Comparison of ENCODE assay signal across 8 mouse cellular contexts in genomic region chr2:170184175-170184983, GRCm38 (mm10). TPM values are rescaled to one million over a fixed set of nuclear protein-coding genes. Genes with fewer than 3 reads are reported as not detected.
A peak's percentile ranks its signal among the peaks of the same experiment; 100 is the strongest.
DNase-seq lines count a peak whose midpoint lies in the region; ATAC-seq and TF ChIP-seq lines count a peak whose summit lies in the region.

No protein-coding gene starts in this region.

- H3K27ac ChIP-seq in forebrain, postnatal 0 days (ENCODE audit: low read depth, low read length), result no peak overlapping the region
- H3K27ac ChIP-seq in hindbrain, embryonic 11.5 days (ENCODE audit: low read depth, low read length), result no peak overlapping the region; the same call in 1 of the 2 replicates

- H3K9ac ChIP-seq in forebrain, postnatal 0 days, result peak overlapping the region; percentile 44
- peak overlapping the region; percentile 42 for H3K9ac ChIP-seq in hindbrain, embryonic 11.5 days (ENCODE audit: low read depth, low read length)

- no peaks in the 10 kb centered on the region for H3K27me3 ChIP-seq in E14TG2a.4 (ENCODE audit: insufficient read depth, low read length)
- H3K27me3 ChIP-seq in forebrain, postnatal 0 days (ENCODE audit: insufficient read depth, low read length), result no peaks in the 10 kb centered on the region
- no peaks in the 10 kb centered on the region for H3K27me3 ChIP-seq in hindbrain, embryonic 11.5 days (ENCODE audit: control insufficient read depth, insufficient read depth, low read length)

- H3K4me1 ChIP-seq in E14TG2a.4 (replicated peaks; ENCODE audit: low read depth, low read length), result peaks cover 77% of the 10 kb centered on the region
- H3K4me1 ChIP-seq in forebrain, postnatal 0 days (ENCODE audit: insufficient read depth), result no peaks in the 10 kb centered on the region
- no peaks in the 10 kb centered on the region for H3K4me1 ChIP-seq in hindbrain, embryonic 11.5 days (replicated peaks; ENCODE audit: control insufficient read depth, insufficient read depth, low read length)

- H3K9me3 ChIP-seq in E14TG2a.4 (ENCODE audit: low read length), result no peaks in the 10 kb centered on the region
- H3K9me3 ChIP-seq in forebrain, postnatal 0 days (ENCODE audit: low read length), result no peaks in the 10 kb centered on the region
- H3K9me3 ChIP-seq in hindbrain, embryonic 11.5 days (ENCODE audit: control insufficient read depth, low read length), result no peaks in the 10 kb centered on the region

- ATAC-seq in forebrain, postnatal 0 days, result peak; percentile 95
- ATAC-seq in hindbrain, embryonic 11.5 days (ENCODE audit: low FRiP score), result peak; percentile 87

- H3K4me2 ChIP-seq in forebrain, postnatal 0 days (ENCODE audit: low read depth), result peak overlapping the region; percentile 66
- peak overlapping the region; percentile 45 for H3K4me2 ChIP-seq in hindbrain, embryonic 11.5 days (replicated peaks; ENCODE audit: low read depth, low read length)

- TF ChIP-seq CTCF in E14TG2a.4 (conservative IDR thresholded peaks at IDR 0.05; ENCODE audit: low read length), result no peak
- no peak for TF ChIP-seq CTCF in forebrain, postnatal 0 days (IDR thresholded peaks at IDR 0.05; ENCODE audit: low read depth)

- DNase-seq in adrenal gland, postnatal 36 days, result peak; percentile 78 to 86
- DNase-seq in forebrain, postnatal 0 days, result peak; percentile 83
- peak; percentile 78 for DNase-seq in hindbrain, embryonic 11.5 days (ENCODE audit: low spot score)
- peak; percentile 33 to 38 for DNase-seq in layer of hippocampus, postnatal 25 days (ENCODE audit: extremely low spot score in 1 of 2, low spot score in 1 of 2)
- DNase-seq in lung, postnatal 25 days (ENCODE audit: low spot score), result peak; percentile 79
- DNase-seq in retina, postnatal 1 day, result peak; percentile 73
- peak; percentile 83 for DNase-seq in thymus, postnatal 4 days

- no peaks in the 10 kb centered on the region for H3K36me3 ChIP-seq in E14TG2a.4 (ENCODE audit: insufficient read depth, low read length)
- H3K36me3 ChIP-seq in forebrain, postnatal 0 days (ENCODE audit: insufficient read depth), result no peaks in the 10 kb centered on the region
- H3K36me3 ChIP-seq in hindbrain, embryonic 11.5 days (ENCODE audit: control insufficient read depth, insufficient read depth, low read length), result no peaks in the 10 kb centered on the region

- 2% methylated on average over 32 of the region's 33 CpGs for WGBS in forebrain, postnatal 0 days
- WGBS in hindbrain, embryonic 11.5 days, result under 1% methylated on average over 33 of the region's 33 CpGs

- peak overlapping the region; percentile 73 for H3K4me3 ChIP-seq in E14TG2a.4 (replicated peaks; ENCODE audit: low read length)
- H3K4me3 ChIP-seq in forebrain, postnatal 0 days (ENCODE audit: low read depth, low read length), result peak overlapping the region; percentile 44
- H3K4me3 ChIP-seq in hindbrain, embryonic 11.5 days (ENCODE audit: low read depth, low read length), result peak overlapping the region; percentile 37

RNA-seq across cellular contexts. Expression of gene Zfp217, which starts 36.5 kb away (rescaled TPM):
- 10 to 100 TPM; 23.9 to 24.2 TPM for total RNA-seq in adrenal gland, postnatal 36 days (2021)
- 3.3 and 3.5 TPM in 2 replicates for total RNA-seq in forebrain, postnatal 0 days (2014; rRNA removed)
- polyA plus RNA-seq in forebrain, postnatal 0 days (2015; fragmentation: Nextera tagmentation; extraction: Ambion mirVana), result 0.28 and 0.64 TPM in 2 replicates
- polyA plus RNA-seq in hindbrain, embryonic 11.5 days (2014; fragmentation: Nextera tagmentation; extraction: Ambion mirVana), result 3.2 and 4.8 TPM in 2 replicates
- total RNA-seq in layer of hippocampus, postnatal 25 days (2021), result 1 to 10 TPM; 2.6 to 5.4 TPM
